Mouse (Mus musculus): ENCODE measurements around the gene Mta2.

GRCm38 (mm10) chr19:8945251-8945650 lies 3.6 kb downstream of the Mta2 start:
- TF ChIP-seq POLR2A (IDR thresholded peaks at IDR 0.05; ENCODE audit: control insufficient read depth, low read depth, low read length) (no peak), CTCF (IDR thresholded peaks at IDR 0.05; ENCODE audit: control insufficient read depth, insufficient read depth, insufficient replicate concordance, low read depth, low read length) (no peak)
